Mouse (Mus musculus) hindbrain, embryonic 10.5 days (tissue): ENCODE data around the gene Tcp11. TPM values are rescaled to one million over a fixed set of nuclear protein-coding genes. Genes with fewer than 3 reads are reported as not detected.
A peak's percentile ranks its signal among the peaks of the same experiment; 100 is the strongest.

Experiments used
- DNase-seq: peaks from one replicate; pipeline ENCODE4 v3.0.0-alpha.2; 2017; ENCODE audit warnings: low spot score
- H3K27ac ChIP-seq: fragments of 300-500 bp; sonication (generic); 2 replicates; pipeline ENCODE4 v1.5.1; 2016; ENCODE audit warnings: mild to moderate bottlenecking, moderate library complexity
- H3K27me3 ChIP-seq: fragments of 300-500 bp; sonication (generic); 2 replicates; pipeline ENCODE4 v1.6.1; 2016; ENCODE audit warnings: mild to moderate bottlenecking; ENCODE audit not compliant: poor library complexity, insufficient read depth, severe bottlenecking
- H3K36me3 ChIP-seq: fragments of 300-500 bp; sonication (generic); 2 replicates; pipeline ENCODE4 v1.6.1; 2016; ENCODE audit warnings: mild to moderate bottlenecking, moderate library complexity
- H3K4me1 ChIP-seq: fragments of 300-500 bp; sonication (generic); replicated peaks from 2 replicates; pipeline ENCODE4 v1.6.1; 2016; ENCODE audit warnings: mild to moderate bottlenecking
- H3K4me3 ChIP-seq: fragments of 300-500 bp; sonication (generic); 2 replicates; pipeline ENCODE4 v1.5.1; 2016; ENCODE audit warnings: mild to moderate bottlenecking, moderate library complexity
- H3K9me3 ChIP-seq: fragments of 300-500 bp; sonication (generic); 2 replicates; pipeline ENCODE4 v1.6.1; 2016; ENCODE audit warnings: mild to moderate bottlenecking, moderate library complexity
- WGBS: fragments of 180-500 bp; shearing (Covaris S2); methylation state at CpG from one replicate; pipeline ENCODE4 v1.1.7; 2016; 5-methylcytosine and 5-hydroxymethylcytosine counted together
- polyA plus RNA-seq: library from polyadenylated mRNA; unstranded; fragments of >200 nt; fragmentation: Nextera tagmentation; extraction: Ambion mirVana; gene quantifications from 2 replicates; pipeline ENCODE4 v1.2.1, GENCODE M21; 2016

The Tcp11 gene
- polyA plus RNA-seq, 1 experiment from 2014 or later: 2.8 TPM

DNA sequence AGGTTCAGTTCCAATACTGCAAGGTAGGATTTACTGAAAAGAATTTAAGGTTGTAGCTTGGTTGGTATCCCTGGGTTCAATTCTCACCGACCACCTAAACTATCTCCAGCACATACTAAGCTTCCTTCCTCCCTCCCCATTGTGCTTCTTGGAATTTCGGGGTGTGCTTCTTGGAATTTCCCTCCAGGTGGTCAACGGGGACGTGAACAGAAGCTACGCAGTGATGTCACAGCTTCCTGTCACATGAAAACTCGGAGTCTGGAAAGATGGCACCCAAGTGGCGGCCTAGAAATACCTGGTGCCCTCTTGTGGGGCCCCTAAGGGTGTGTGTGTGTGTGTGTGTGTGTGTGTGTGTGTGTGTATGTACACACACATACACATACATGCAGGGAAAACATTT, 1.4 kb upstream of the Tcp11 start:
- no peak overlapping the region for H3K27ac ChIP-seq
- H3K4me1 ChIP-seq: peaks cover 46% of the 10 kb centered on the region
- WGBS: 89% methylated on average over 7 of the region's 7 CpGs
- H3K27me3 ChIP-seq: peaks cover 35% of the 10 kb centered on the region
- H3K9me3 ChIP-seq: no peaks in the 10 kb centered on the region
- no peak overlapping the region for H3K4me3 ChIP-seq
- H3K36me3 ChIP-seq: no peaks in the 10 kb centered on the region
- no peak for DNase-seq

DNA sequence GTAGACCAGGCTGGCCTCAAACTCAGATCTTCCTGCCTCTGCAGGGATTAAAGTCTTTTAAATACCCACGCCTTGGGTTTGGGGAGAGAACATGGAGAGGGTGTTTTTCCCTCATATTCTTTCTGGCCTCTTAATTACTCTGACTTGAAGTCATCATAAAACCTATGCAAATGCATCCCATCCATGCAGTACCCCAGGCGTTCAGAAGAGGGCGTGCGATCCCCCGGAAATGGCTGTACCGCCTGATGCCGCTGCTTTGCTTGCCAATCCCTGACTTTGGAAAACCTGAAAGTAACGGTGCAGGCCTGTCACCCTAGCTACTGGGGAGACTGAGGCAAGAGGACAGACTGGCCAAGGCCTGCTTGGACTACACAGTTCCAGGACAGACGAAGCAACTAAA, 946 bp upstream of the Tcp11 start:
- H3K27ac ChIP-seq: no peak overlapping the region
- H3K36me3 ChIP-seq: no peaks in the 10 kb centered on the region
- peaks cover 35% of the 10 kb centered on the region for H3K27me3 ChIP-seq
- 47% methylated on average over 9 of the region's 9 CpGs for WGBS
- H3K4me3 ChIP-seq: no peak overlapping the region
- H3K9me3 ChIP-seq: no peaks in the 10 kb centered on the region
- peaks cover 41% of the 10 kb centered on the region for H3K4me1 ChIP-seq
- DNase-seq: peak; percentile 65

DNA sequence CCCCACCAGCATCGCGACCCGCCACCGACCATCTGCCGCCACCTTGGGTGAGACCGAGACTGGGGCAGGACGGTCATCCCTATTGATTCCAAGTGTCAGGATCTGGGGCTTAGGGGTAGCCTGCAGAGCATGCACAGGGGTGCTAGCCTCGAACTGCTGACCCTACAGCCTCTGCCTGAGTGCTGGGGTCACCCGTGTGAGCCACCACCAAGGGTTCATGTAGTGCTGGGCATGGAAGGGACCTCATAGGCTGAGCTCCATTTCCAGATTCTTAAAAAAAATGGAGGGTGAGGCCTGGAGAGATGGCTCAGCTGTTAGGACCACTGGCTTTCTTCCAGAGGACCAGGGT, 352 bp upstream of the Tcp11 start:
- Histone ChIP-seq H3K9me3 (no peaks in the 10 kb centered on the region), H3K27ac (peak overlapping the region; percentile 78), H3K4me1 (peaks cover 35% of the 10 kb centered on the region), H3K36me3 (no peaks in the 10 kb centered on the region), H3K27me3 (peaks cover 35% of the 10 kb centered on the region), H3K4me3 (peak overlapping the region; percentile 76)
- no peak for DNase-seq
- 13% methylated on average over 9 of the region's 9 CpGs for WGBS

DNA sequence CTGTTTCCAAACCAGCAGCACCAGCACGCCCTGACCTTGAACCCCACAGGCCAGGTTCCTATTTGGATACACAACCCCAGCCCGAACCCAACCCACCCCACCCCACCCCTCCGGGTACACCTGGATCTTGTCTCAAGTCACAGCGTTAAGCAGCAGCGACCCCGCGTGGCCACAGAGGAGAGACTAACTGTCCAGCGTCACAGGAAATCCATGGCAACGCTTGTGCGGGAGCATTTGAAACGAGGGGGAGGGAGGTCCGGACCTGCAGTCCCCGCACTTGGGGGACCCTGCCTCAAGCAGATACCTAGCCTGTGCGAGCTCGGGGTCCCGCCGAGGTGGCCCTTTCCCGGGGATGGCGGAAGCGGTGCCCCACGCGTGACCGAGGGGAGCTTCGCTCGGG, 821 bp downstream of the Tcp11 start:
- peak overlapping the region; percentile 78 for H3K27ac ChIP-seq
- no peaks in the 10 kb centered on the region for H3K36me3 ChIP-seq
- peaks cover 35% of the 10 kb centered on the region for H3K27me3 ChIP-seq
- DNase-seq: peak; percentile 88
- H3K4me3 ChIP-seq: peak overlapping the region; percentile 76
- peaks cover 23% of the 10 kb centered on the region for H3K4me1 ChIP-seq
- no peaks in the 10 kb centered on the region for H3K9me3 ChIP-seq
- 2% methylated on average over 25 of the region's 25 CpGs for WGBS

DNA sequence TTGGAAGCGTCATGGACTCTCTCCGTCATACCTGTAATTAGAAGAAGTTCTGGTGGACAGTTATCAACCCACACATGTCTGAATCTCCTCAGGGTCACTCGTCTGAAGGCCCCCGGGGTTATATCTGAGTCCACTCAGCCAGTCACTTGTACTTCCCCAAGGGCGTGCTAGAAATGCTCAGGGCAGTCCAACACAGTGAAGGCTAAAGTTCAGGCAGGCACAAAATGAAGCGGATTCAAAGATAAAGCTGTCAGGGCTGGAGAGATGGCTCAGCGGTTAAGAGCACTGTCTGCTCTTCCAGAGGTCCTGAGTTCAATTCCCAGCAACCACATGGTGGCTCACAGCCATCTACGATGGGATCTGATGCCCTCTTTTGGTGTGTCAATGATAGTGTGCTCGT, 2.4 kb downstream of the Tcp11 start:
- 0 out of 2 replicates have a peak, but pooled peaks cover 3% of the 10 kb centered on the region for H3K9me3 ChIP-seq
- no peak for DNase-seq
- WGBS: 87% methylated on average over 9 of the region's 9 CpGs
- peaks cover 20% of the 10 kb centered on the region for H3K27me3 ChIP-seq
- no peak overlapping the region for H3K4me3 ChIP-seq
- H3K4me1 ChIP-seq: peaks cover 17% of the 10 kb centered on the region
- H3K36me3 ChIP-seq: no peaks in the 10 kb centered on the region
- H3K27ac ChIP-seq: no peak overlapping the region

DNA sequence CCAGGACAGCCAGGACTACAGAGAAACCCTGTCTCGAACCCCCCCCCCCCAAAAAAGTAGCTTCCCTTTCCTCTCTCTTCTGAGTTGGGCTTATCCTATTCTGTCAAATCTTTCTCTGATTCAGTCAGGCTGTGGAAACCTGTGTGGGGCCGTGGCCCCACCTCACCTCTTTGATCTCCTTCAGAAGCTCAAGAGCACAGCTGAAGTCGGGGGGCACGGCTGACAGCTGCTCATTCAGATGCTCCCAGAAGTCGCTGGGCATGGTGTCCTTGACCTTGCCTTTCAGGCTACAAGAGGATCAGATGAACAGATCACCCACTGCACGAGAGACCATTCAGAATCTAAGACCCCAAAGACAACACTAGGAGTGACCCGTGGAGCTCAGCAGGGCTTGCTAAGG, 6.0 kb downstream of the Tcp11 start:
- no peak for DNase-seq
- 0 out of 2 replicates have a peak, but pooled peaks cover 3% of the 10 kb centered on the region for H3K9me3 ChIP-seq
- H3K36me3 ChIP-seq: no peaks in the 10 kb centered on the region
- peaks cover 3% of the 10 kb centered on the region; the same call in 1 of the 2 replicates for H3K4me1 ChIP-seq
- WGBS: 77% methylated on average over 7 of the region's 7 CpGs
- 0 out of 2 replicates have a peak, but pooled peaks cover 3% of the 10 kb centered on the region for H3K27me3 ChIP-seq
- no peak overlapping the region for H3K4me3 ChIP-seq
- H3K27ac ChIP-seq: no peak overlapping the region

DNA sequence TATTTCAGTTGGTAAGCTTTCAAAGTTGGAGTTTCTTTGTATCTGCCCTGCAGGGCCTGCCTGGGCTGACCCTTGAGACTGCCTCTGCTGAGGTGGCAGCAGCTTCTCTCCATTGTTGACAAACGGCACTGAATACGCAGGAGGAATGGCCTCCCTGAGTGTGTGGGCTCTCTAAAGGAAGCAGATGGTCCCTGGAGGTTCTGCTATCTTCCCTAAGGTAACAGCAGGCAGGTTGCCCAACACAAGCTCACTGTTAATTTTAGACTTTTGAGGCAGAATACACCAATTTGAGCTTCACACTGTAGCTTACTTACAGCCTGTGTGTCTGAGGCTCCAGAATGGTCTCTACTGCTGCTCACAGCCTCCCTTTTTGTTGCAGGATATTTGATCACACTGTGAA, 7.7 kb downstream of the Tcp11 start:
- 78% methylated on average over 2 of the region's 2 CpGs for WGBS
- Histone ChIP-seq H3K9me3 (0 out of 2 replicates have a peak, but pooled peaks cover 3% of the 10 kb centered on the region), H3K27ac (no peak overlapping the region), H3K4me1 (peaks cover 6% of the 10 kb centered on the region; the same call in 1 of the 2 replicates), H3K36me3 (no peaks in the 10 kb centered on the region), H3K4me3 (no peak overlapping the region), H3K27me3 (no peaks in the 10 kb centered on the region)
- no peak for DNase-seq

DNA sequence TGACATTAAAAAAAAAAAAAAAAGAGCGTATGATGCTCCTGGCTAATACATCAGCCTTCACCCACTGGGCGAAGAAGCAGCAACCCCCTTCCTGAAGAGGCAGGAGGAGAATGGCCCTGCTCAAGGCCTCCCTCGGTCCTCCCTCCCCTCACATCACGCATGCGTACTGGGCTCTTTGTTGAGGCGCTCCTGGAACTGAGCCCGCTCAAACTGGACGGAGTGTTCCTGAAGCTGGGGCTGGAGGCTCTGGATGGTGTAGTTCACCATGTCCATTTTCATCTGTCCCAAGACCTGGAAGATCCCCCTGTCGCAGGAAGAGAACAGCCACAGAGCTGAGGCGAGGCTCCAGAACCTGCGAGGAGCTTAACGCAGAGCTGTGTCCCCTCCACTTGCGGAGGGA, 10.2 kb downstream of the Tcp11 start:
- 0 out of 2 replicates have a peak, but pooled peaks cover 3% of the 10 kb centered on the region for H3K9me3 ChIP-seq
- no peaks in the 10 kb centered on the region for H3K27me3 ChIP-seq
- no peak for DNase-seq
- no peak overlapping the region for H3K27ac ChIP-seq
- no peaks in the 10 kb centered on the region for H3K36me3 ChIP-seq
- WGBS: 87% methylated on average over 13 of the region's 13 CpGs
- no peak overlapping the region for H3K4me3 ChIP-seq
- peaks cover 11% of the 10 kb centered on the region for H3K4me1 ChIP-seq

DNA sequence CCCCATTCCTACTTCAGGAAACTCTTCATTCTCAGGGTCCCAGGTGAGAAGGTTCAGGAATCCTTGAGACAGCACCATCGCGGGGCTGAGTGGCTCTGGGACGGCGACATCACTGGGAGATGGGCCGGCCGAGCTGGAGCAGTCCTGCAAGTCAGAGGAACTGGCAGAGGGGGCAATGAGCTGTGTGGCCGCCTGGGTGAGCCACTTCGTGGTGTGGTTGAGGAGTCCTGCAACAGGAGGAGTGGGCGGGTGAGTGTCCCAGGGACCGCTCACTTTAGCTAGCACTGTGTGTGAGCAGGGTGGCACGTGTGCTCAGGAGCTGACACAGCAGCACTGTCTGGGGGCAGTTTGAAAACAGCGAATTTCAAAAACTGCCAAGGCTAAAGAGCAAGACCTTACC, 11.0 kb downstream of the Tcp11 start:
- Histone ChIP-seq H3K4me1 (peaks cover 11% of the 10 kb centered on the region), H3K27me3 (no peaks in the 10 kb centered on the region), H3K36me3 (no peaks in the 10 kb centered on the region), H3K4me3 (no peak overlapping the region), H3K9me3 (0 out of 2 replicates have a peak, but pooled peaks cover 3% of the 10 kb centered on the region), H3K27ac (no peak overlapping the region)
- 31% methylated on average over 12 of the region's 12 CpGs for WGBS
- no peak for DNase-seq

DNA sequence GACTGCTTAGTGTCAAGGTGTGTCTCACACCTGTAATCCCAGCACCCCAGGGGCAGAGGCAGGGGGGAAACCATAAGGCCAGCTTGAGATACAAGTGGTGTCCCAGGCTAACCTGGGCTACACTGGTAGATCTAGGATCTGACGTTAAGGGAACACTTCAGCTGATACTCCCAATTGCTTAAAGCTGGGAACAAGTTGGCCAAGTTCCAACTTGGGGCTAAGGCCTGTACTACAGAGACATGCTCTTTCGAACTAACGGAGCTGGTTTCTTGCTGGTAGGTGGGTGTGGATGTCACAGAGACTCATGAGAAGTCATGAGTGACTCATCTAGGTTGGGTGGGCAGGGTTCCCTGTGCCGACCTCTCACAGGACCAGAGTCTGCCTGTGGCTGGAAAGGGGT, 13.1 kb downstream of the Tcp11 start:
- Histone ChIP-seq H3K27ac (no peak overlapping the region), H3K9me3 (no peaks in the 10 kb centered on the region), H3K36me3 (no peaks in the 10 kb centered on the region), H3K4me1 (peaks cover 17% of the 10 kb centered on the region), H3K4me3 (no peak overlapping the region), H3K27me3 (no peaks in the 10 kb centered on the region)
- WGBS: 92% methylated on average over 4 of the region's 4 CpGs
- DNase-seq: no peak

DNA sequence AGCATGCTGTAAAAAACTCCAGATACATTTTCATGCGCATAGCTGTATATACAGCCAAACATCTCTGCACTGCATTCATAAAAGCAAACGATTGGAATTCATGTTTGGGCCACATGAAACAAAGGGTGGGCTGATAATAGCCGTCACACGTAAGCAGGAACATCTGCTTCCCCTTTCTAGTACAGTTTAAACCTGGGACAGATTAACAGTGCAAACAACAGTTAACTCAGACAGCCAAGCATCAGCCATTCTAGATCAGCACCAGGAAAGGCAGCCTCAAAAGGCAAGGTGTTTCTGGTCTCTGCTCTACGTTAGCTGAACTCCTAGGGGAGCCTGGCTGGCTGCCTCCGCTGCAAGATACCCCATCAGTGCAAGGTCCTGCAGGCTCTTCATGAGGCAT, 17.3 kb downstream of the Tcp11 start:
- H3K4me3 ChIP-seq: no peak overlapping the region
- peaks cover 30% of the 10 kb centered on the region for H3K36me3 ChIP-seq
- no peaks in the 10 kb centered on the region for H3K9me3 ChIP-seq
- H3K27me3 ChIP-seq: no peaks in the 10 kb centered on the region
- H3K27ac ChIP-seq: 0 out of 2 replicates have a peak overlapping the region, but pooled peaks have one; percentile 50
- peaks cover 30% of the 10 kb centered on the region for H3K4me1 ChIP-seq
- whole genome bisulfite sequencing: 78% methylated on average over 6 of the region's 6 CpGs
- DNase-seq: no peak

DNA sequence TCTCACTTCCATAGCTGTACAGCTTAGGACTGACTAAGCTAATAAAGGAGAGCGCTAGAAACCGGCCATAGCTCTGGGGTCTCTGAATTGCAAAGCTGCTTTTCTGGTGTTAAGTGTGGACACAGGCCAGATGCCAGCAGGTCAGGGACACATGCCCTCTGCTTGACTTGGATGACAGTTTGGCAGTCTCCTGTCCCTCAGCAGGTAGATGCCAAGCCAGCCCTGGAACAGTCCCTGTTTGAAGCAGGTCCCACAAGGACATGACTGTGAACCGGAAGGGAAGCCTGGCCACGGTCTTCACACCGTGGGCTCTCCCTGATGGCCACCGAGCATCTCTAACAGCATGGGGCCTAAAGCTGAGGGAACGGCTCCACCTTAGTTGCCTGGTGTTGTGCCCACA, 17.7 kb downstream of the Tcp11 start:
- H3K9me3 ChIP-seq: no peaks in the 10 kb centered on the region
- no peaks in the 10 kb centered on the region for H3K27me3 ChIP-seq
- no peak for DNase-seq
- H3K4me1 ChIP-seq: peaks cover 30% of the 10 kb centered on the region
- 86% methylated on average over 7 of the region's 7 CpGs for WGBS
- peaks cover 35% of the 10 kb centered on the region for H3K36me3 ChIP-seq
- H3K4me3 ChIP-seq: no peak overlapping the region
- peak overlapping the region; percentile 50; the same call in 1 of the 2 replicates for H3K27ac ChIP-seq

DNA sequence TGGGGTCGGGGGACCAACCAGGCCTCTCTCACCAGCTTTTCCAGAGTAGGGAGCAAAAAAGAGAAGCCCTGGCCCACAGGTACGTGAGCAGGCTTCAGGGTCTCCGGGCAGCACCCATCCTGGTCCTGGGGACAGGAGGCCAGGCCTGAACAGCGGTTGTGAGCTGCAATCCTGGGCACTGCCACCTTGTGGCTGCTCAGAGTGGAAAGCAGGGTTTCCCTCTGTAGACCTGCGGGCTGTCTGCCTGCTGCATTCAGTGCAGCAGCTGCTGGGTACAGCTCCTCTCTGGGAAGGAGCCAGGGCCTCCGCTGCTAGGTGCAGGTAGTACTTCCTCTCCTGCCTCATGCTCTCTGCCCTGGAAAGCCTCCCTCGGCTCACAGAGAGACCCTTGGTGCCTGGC, 19.0 kb downstream of the Tcp11 start:
- H3K27me3 ChIP-seq: no peaks in the 10 kb centered on the region
- H3K4me1 ChIP-seq: peaks cover 27% of the 10 kb centered on the region
- no peaks in the 10 kb centered on the region for H3K9me3 ChIP-seq
- no peak overlapping the region for H3K4me3 ChIP-seq
- H3K36me3 ChIP-seq: peaks cover 45% of the 10 kb centered on the region
- peak overlapping the region; percentile 19; the same call in 1 of the 2 replicates for H3K27ac ChIP-seq
- 55% methylated on average over 7 of the region's 7 CpGs for WGBS
- DNase-seq: no peak

DNA sequence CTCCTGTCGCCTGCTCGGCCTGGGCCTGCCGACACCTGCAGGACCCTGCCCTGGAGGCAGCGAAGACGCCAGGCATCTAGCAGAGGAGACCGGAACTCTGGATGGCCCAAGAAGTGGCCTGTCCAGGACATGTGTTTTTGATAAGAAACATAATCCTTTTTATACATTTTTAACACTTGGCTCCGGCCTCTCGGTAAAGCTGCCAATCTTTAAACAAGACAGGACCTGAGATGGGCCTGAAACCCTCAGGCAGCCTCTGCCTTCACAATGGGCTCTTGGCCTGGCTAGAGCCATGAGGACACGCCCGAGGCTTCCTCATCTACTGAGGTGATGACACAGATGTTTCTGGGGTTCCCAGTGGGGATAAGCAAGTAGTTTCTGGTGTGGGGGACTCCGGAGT, 19.8 kb downstream of the Tcp11 start:
- DNase-seq: no peak

More for the DNA sequence above, 19.8 kb downstream of the Tcp11 start:
- Histone ChIP-seq H3K4me3 (no peak overlapping the region), H3K36me3 (peaks cover 51% of the 10 kb centered on the region), H3K27me3 (no peaks in the 10 kb centered on the region), H3K9me3 (no peaks in the 10 kb centered on the region), H3K27ac (peak overlapping the region; percentile 19; the same call in 1 of the 2 replicates), H3K4me1 (peaks cover 24% of the 10 kb centered on the region; the same call in 1 of the 2 replicates)
- WGBS: 82% methylated on average over 11 of the region's 11 CpGs
